Mouse (Mus musculus): ENCODE data around the gene Fam171a2.

DNA sequence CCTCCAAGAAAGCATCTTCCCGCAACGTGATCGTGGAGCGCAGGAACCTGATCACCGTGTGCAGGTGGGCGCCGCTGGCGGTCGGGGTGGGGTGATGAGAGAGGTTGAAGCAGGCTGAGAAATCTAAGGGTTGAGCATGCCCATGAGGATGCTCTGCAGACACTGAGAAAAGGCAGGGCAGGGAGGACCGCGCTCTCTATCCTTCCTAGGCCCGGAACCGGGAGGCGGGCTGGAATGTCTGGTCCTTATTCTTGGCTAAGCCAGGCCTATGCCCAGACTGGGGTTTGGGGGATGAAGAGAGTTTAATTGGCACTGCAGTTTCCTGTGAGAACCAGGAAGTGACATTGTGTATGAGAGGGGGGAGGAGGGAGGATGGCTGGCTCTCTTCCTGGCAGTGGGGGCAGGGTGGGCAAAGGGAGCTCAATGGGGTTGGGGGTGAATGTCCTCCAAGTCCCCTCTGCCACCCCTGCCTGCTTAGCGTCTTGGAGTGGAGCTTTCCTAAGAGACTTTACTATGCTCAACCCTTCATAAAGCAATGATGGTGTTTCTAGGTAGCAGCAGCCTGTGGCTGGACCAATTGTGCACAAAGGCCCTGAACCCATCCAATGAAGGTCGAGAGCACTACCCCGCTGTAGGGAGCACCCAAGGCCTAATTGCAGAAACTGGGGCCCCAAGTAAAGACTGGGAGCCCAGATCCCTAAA is 53.6 kb downstream of the Fam171a2 start:
- TF ChIP-seq GATA1 (IDR thresholded peaks at IDR 0.05; ENCODE audit: borderline replicate concordance, low read length): no peak
- TF ChIP-seq FLI1 (IDR thresholded peaks at IDR 0.05; ENCODE audit: low read length): no peak
